Mouse (Mus musculus) forebrain, embryonic 12.5 days (tissue): ENCODE results near the gene 1700017D01Rik. TPM values are rescaled to one million over a fixed set of nuclear protein-coding genes. Genes with fewer than 3 reads are reported as not detected.

ENCODE experiments used
- polyA plus RNA-seq: library from polyadenylated mRNA; unstranded; fragments of >200 nt; fragmentation: Nextera tagmentation; extraction: Ambion mirVana; gene quantifications from 2 replicates; pipeline ENCODE4 v1.2.1, GENCODE M21; 2016

Gene 1700017D01Rik
- polyA plus RNA-seq, 1 experiment from 2014 or later = not detected

Other genes with a start within 250 kb of the 1700017D01Rik start
- 35.6 and 36.6 TPM in 2 replicates for gene Tmem109, start 248.9 kb downstream of the 1700017D01Rik start, polyA plus RNA-seq
- gene Prpf19, start 235.6 kb downstream of the 1700017D01Rik start, polyA plus RNA-seq = 43.3 and 49.6 TPM in 2 replicates
- gene Zp1, start 210.2 kb downstream of the 1700017D01Rik start, polyA plus RNA-seq = not detected in 2 replicates
- 0.08 TPM in 1 of 2 replicates, not detected in the other for gene Ptgdr2, start 193.7 kb downstream of the 1700017D01Rik start, polyA plus RNA-seq
- gene Ccdc86, start 181.6 kb downstream of the 1700017D01Rik start, polyA plus RNA-seq = 26.2 and 27.0 TPM in 2 replicates
- not detected in 2 replicates for gene Ms4a10, start 156.2 kb downstream of the 1700017D01Rik start, polyA plus RNA-seq
- not detected in 2 replicates for gene Ms4a15, start 137.6 kb downstream of the 1700017D01Rik start, polyA plus RNA-seq
- not detected in 2 replicates for gene Ms4a18, start 112.8 kb downstream of the 1700017D01Rik start, polyA plus RNA-seq
- not detected in 2 replicates for gene Ms4a8a, start 49.8 kb downstream of the 1700017D01Rik start, polyA plus RNA-seq
- gene 1700025F22Rik, start 34.4 kb upstream of the 1700017D01Rik start, polyA plus RNA-seq = not detected in 2 replicates
- not detected in 2 replicates for gene Ms4a13, start 65.9 kb upstream of the 1700017D01Rik start, polyA plus RNA-seq
- gene Ms4a12, start 101.6 kb upstream of the 1700017D01Rik start, polyA plus RNA-seq = not detected in 2 replicates
- not detected in 2 replicates for gene Ms4a1, start 135.4 kb upstream of the 1700017D01Rik start, polyA plus RNA-seq
- gene Ms4a5, start 153.0 kb upstream of the 1700017D01Rik start, polyA plus RNA-seq = not detected in 2 replicates
- not detected in 2 replicates for gene Ms4a14, start 183.6 kb upstream of the 1700017D01Rik start, polyA plus RNA-seq
- 1.5 and 1.9 TPM in 2 replicates for gene Ms4a7, start 205.3 kb upstream of the 1700017D01Rik start, polyA plus RNA-seq
- gene Ms4a4a, start 244.6 kb upstream of the 1700017D01Rik start, polyA plus RNA-seq = 1.4 and 2.4 TPM in 2 replicates